Mouse (Mus musculus) left cerebral cortex, adult 9 months (tissue): ENCODE measurements around the gene Lime1.

ENCODE experiments used
- DNase-seq, 2 experiments: peaks; one replicate each; pipeline ENCODE4 v3.0.0; 2022; ENCODE audit warnings: low spot score in 2 of 2

Gene Lime1

GRCm38 (mm10) chr2:181379778-181380177 lies at the start of gene Lime1:
Lime1 (plus strand) TSS chr2:181380078.
- DNase-seq = no peak

DNA sequence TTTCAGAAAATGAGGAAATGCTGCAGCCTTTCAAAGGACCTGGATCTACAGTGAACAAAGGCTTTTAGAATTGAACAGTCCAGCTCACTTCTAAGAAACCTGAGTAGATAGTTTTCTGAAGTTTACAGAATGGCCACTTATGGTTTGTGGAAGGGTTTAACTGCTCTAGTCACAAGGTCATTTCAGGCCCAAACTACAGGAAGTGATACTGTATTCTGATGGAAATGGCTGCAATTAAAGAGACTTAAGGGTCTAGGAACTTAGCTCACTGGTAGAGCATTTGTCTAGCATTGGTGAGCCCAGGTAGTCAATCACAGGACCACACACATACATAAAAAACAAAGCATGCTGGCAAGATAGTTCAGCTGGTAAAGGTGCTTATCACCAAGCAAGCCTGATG lies 47.3 kb upstream of the Lime1 start:
- DNase-seq = no peak

- peak in 1 of 2 experiments; percentile 83 for DNase-seq
Measured at GRCm38 (mm10) chr2:181334023-181334422, 45.9 kb upstream of the Lime1 start.

GRCm38 (mm10) chr2:181340426-181340825 lies 39.5 kb upstream of the Lime1 start:
- DNase-seq = no peak

DNA sequence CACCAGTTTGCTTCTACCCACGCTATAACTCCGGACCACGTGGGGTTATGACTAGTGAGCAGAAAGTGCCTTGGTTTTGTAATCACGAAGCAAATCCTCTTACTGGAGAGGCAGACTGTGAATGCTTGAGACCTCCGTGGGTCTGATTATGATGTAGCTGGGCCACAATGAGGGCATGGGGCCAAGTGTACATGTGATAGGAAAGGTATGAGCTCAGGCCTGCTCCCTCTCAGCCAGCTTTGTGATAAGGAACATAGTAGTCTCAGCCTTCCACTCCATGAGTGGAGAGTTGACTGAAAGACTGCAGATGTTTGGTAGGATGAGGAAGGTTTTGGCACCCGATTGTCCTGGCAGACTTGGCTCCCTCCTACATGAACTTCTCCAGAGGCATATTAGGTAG lies 37.1 kb upstream of the Lime1 start:
- DNase-seq = no peak

DNA sequence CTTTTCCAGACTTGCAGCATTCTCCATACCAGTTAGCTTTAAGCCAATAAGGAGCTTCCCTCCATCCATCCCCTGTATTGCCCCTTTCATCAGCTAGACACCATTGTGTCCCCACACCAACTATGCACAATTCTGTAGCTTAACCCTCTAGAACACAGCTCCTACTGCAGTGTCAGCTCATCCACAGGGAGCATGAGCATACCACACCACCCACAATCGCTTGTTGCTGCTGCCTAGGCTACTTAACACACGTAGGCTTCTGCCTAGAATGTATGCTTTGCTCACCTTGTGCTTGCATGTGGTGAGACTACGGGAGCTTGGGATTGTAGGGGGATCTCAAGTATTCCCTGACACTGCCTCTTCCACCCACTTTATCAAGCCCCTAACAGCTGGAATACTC lies 23.1 kb upstream of the Lime1 start:
- no peak for DNase-seq

GRCm38 (mm10) chr2:181363946-181364345 lies 15.9 kb upstream of the Lime1 start:
- no peak for DNase-seq

DNA sequence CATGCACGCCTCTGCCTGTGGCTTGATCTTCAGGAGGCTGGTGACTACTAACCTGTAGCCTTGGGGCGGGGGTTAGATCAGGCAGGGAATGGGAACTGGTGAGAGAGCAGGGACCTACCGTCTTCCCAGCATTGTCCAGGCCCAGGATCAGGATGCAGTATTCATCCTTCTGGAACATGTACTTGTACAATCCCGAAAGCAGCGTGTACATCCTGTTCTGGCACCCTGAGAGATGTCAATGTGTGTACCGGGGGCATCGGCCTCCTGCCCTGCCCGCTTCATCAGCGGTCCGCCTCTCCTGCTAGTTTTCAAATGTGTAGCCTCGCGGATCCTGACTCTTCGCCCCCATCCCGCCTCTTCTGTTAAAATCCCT lies 15.4 kb upstream of the Lime1 start:
- DNase-seq = no peak

DNA sequence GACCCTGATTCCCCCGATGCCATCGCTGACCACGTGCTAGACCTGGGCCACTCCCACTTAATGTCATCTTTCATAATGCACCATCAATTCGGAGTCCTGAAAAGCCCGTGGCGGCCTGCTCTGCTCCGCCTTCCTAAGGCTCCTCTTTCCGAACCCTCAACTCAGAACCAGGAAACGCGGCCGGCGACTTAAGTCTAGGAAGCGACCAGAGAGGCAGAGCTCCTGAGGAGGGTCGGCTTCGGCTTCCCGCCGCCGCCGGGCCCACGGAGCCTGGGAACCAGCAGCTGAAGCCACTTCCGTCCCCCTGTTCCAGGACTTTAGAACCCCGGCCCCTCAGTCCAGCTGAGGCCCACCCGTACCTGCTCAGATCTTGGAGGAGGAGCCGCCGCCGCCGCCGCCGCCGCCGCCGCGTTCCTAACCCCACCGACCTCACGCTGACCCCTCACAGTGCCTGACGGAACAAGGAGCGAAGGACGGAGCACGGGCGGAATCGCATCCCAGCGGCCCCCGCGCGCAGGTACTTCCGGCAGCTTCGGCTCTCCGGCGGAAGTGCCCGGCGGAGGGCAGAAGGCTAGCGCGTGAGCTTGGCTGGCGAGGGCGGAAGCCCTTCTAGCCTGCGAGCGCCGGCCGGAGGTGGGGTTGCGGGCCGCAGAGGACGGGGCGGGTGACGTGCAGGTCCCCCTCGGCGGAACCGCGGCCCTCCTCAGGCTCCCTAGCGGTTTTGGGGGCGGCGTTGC lies 14.8 kb upstream of the Lime1 start, which contains the start of the genes Zgpat and Arfrp1:
TSS of gene Zgpat (plus strand) at position 69 of the 737 bp plus-strand sequence.
TSS of gene Arfrp1 (minus strand) at position 545 of the 737 bp plus-strand sequence.
- DNase-seq = peak; percentile 49 to 85

- no peak for DNase-seq
Measured at GRCm38 (mm10) chr2:181365655-181366075, 14.2 kb upstream of the Lime1 start.

DNA sequence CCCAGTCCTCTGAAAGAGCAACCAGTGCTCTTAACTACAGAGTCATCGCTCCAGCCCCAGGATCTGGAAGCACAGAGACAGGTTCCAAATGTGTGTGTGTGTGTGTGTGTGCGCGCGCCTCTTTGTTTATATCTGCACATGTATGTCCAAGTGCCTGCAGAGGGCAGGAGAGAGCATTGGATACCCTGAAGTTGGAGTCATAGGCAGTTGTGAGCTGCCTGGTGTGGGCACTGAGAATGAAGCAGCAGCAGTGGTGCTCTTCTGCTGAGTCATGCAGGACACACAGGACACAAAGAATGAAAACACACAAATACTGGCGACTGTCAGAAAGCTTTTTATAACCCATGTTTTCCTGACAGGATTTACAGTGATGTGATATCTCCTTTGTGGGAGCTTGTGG lies 9.9 kb upstream of the Lime1 start:
- no peak for DNase-seq

DNA sequence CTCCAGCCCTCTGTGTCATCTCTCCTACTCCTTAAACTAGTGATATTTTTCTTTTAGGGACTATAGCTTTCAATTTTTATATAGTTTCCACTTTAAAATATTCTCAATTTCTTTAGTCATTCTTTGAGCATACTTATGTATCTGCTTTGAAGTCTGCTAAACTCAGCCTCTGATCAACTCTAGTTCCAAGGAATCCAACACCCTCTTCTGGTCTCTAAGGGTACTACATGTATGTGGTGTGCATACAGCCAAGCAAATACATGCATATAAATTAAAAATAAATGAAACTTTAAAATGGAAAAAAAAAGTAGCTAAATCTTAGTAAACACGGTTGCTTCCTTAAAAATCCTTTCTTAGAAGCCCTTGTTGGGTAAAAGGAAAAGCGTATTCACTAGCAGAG lies 4.1 kb upstream of the Lime1 start:
- DNase-seq = no peak

- DNase-seq = no peak
Measured at GRCm38 (mm10) chr2:181377230-181377629, 2.6 kb upstream of the Lime1 start.

- no peak for DNase-seq
Measured at GRCm38 (mm10) chr2:181378701-181379100, 1.2 kb upstream of the Lime1 start.

- DNase-seq = no peak
Measured at GRCm38 (mm10) chr2:181380251-181380650, 373 bp downstream of the Lime1 start.

GRCm38 (mm10) chr2:181381107-181381506 lies 1.2 kb downstream of the Lime1 start:
- no peak for DNase-seq

DNA sequence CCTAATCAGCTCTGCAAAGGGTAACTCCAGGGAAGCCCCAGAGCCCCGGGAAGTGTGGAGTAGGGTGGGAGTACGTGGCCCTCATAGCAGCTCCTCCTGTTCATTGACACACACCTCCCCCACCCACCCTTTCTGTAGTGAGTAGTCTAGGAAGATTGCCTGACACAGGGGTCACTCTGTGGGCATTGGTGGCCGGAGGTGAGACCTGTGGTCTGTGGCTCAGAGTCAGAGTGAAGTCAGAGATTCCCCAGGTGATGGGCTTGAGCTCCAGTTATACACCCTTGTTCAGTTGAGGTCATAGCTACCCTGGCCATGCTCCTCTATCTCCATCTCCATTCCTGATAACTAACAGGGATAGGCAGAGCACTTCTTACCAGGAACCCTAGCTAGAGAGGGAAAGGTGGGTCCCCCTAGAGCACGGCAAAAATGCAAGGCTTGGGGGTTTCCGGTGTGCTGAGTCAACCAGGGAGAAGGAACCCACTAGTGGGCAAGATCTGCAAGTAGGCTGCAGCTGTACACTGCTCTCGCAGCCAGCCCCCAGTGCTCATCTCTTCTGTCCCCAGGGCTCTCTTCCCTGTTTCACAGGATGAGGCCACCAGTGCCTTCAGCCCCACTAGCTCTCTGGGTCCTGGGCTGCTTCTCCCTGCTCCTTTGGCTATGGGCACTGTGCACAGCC lies 1.9 kb downstream of the Lime1 start:
- no peak for DNase-seq

GRCm38 (mm10) chr2:181384463-181384862 lies 4.6 kb downstream of the Lime1 start:
- no peak for DNase-seq

GRCm38 (mm10) chr2:181384919-181385391 lies 5.1 kb downstream of the Lime1 start:
- peak in 1 of 2 experiments; percentile 35 for DNase-seq

GRCm38 (mm10) chr2:181385885-181386284 lies 6.0 kb downstream of the Lime1 start:
- peak in 1 of 2 experiments; percentile 70 for DNase-seq

DNA sequence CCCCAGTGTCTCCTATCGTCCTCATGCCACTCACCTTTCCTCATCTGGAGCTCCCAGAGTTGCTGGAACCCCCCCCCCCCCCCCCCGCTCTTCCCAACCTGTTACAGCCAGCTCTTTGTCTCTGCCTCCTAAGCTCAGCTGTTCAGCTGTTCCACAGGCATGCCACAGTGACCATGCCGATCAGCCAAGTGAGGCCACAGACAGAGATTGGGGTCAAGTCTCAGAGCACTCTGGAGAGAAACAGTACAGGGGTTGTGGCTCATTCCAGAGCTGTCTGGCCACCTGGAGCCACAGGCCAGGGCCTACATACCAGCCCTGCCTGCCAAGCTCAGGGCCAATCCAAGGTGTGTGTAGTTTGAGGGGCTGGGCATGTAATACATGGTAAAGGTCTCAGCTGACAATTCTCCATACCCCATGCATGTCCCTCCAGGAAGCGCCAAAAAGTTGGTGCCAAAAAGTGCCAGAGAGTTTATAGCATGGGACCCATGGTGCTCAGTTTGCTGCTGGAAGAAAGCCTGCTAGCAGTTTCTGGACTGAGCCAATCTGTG lies 6.9 kb downstream of the Lime1 start:
- DNase-seq = no peak

- no peak for DNase-seq
Measured at GRCm38 (mm10) chr2:181390136-181390870, 10.4 kb downstream of the Lime1 start.
